Mouse (Mus musculus): Measurements from ENCODE around the gene Ppm1j.

Ppm1j gene

DNA sequence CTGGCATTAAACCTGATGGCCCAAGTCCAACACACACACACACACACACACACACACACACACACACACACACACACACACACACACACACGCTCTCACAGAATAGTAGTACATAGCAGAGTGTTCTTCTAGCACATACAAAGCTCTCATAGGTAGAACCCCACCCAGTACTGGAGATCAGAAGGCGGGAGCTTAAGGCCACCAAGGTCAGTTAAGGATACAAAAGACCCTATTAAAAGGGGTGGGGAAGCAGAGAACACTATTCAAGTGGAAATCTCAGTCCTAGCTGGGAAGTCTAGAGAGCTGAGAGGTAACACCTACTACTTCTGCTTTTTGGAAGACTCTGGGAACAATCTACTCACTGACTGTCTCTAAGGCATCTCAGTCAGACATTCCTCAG, 34.5 kb downstream of the Ppm1j start:
- DNase-seq, result no peak

DNA sequence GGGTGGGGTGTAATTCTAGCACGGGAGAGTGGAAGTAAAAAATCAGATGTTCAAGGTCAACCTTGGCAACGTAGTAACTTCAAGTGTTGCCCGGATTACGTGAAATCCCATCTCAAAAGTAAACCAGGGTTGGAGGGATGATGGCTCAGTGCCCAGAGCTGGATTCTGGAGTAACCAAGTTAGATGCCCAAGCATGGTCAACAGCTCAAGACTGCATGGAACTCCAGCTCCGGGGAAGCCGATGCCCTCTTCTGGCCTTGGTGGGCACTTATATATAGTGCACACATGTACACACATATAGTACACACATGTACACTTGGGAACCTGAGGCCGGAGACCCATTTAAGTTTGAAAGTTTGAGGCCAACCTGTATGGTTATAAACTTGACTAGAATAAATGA, 35.3 kb downstream of the Ppm1j start:
- no peak for DNase-seq

DNA sequence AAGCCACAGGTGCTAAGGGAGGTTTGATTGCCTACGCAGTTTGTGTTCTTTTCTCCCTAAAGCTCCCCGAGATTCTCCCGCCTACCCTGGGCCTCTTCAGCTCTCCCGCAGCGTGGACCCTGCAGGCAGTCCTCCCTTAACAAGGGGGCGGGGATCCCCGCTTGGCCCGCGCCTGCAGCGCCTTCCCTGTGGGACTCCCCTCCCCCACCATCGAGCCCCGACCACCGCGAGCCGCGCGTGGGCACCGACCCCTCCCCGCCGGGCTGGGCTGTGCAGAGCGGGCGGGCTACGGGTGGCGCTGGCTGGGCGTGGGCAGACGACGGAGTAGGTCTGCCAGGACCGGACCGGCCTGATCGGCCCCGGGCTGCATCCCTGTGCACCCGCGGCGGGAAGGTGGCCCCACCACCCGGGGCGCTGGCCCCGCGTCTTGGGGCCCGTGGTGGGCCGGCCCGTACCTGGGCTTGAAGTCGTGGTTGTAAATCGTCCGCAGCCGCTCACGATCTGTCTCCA, 36.7 kb downstream of the Ppm1j start:
- peak; percentile 47 to 75 for DNase-seq

GRCm38 (mm10) chr3:104817991-104818748, 37.3 kb downstream of the Ppm1j start, which contains the start of gene Mov10:
TSS of gene Mov10 (minus strand) at chr3:104818563.
- DNase-seq, result peak; percentile 89 to 92

DNA sequence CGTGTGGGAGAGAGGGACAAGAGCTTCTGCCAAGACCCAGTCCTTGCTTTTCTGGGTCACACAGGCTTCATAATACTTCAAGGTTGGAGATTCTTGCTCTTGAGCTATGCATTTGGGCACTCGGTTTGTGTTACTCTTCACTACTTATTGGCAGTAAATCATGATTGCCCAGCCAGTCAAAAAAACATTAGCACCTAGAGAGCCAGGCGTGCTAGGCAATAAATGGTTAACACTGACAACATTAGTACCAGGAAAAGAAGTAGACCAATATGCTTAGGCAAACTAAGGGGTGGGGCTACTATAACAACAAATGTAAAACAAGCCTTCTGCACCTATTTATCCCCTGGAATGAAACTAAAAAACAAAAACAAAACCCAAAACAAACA, 37.9 kb downstream of the Ppm1j start:
- DNase-seq, result peak in 1 of 2 experiments; percentile 26

DNA sequence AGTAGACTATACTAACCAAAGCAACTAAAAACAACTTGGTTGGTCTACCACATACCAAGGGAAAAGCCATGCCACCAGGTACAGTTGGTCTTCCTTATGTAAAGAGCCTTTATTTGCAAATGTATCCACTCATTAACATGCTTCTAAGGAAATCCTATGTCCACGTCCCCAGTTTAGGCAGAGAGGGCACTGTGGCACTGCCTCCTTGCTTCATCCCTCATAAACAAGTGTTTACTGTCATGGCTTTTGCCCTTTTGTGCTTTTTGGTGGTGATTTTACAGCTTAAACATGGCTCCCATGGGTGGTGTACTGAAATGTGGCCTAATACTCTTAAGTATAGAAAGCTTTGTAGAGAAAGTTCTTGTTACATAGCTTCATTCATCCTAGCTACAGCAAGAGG, 39.6 kb downstream of the Ppm1j start:
- DNase-seq, result no peak

DNA sequence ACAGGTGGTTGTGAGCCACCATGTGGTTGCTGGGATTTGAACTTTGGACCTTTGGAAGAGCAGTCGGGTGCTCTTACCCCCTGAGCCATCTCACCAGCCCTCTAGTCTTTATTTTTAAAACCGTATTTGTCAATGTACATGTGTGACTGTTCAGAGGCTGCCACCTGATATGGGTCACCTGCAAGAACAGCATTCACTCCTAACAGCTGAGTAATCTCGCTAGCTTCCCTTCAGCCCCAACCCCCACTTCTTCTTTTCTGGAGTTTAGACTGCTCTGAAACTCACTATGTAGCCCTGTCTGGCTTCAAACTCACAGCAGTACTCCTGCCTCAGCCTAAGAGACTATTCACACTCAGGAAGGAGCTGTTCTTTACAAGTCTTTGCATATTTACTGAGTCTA, 41.6 kb downstream of the Ppm1j start:
- no peak for DNase-seq

Measured in kidney, postnatal 36 days (tissue).